Mouse (Mus musculus): ENCODE measurements around the gene Ltbp1. TPM values are rescaled to one million over a fixed set of nuclear protein-coding genes. Genes with fewer than 3 reads are reported as not detected.

Gene Ltbp1
- polyA plus RNA-seq, 1 experiment from 2014 or later: 8.5 TPM

DNA sequence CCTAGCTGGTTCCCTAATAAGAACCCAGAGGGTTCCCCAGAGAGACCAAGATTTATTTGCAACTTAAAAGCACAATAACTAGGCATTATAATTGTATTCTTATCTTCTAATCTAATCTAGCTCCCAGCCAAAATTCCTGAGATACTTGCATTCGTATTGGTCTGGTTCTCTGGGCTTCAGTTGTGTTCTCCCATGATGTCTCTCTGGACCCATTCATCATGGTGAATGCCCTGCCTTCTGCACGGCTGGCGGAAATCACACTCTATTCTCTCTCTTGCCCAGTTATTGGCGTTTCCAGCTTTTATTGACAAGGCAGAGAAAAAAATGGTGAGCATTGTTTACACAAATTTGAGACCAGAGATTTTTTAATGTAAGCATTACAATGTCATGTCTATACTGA lies 33.6 kb downstream of the Ltbp1 start:
- H3K4me2 ChIP-seq (replicated peaks; ENCODE audit: low read depth): no peak overlapping the region
- H3K9ac ChIP-seq (ENCODE audit: low read depth, low read length): no peak overlapping the region
- H3K4me3 ChIP-seq (ENCODE audit: low read depth, low read length): no peak overlapping the region
- H3K36me3 ChIP-seq (ENCODE audit: control insufficient read depth, insufficient read depth): no peaks in the 10 kb centered on the region
- TF ChIP-seq CTCF (IDR thresholded peaks at IDR 0.05; ENCODE audit: low read depth): no peak
- H3K27me3 ChIP-seq (replicated peaks; ENCODE audit: control insufficient read depth, insufficient read depth, low read length): no peaks in the 10 kb centered on the region
- 76% methylated on average over 4 of the region's 4 CpGs for WGBS
- no peak for ATAC-seq
- no peak overlapping the region for H3K27ac ChIP-seq (ENCODE audit: low read depth, low read length)
- no peaks in the 10 kb centered on the region for H3K4me1 ChIP-seq (replicated peaks; ENCODE audit: control insufficient read depth, insufficient read depth, low read length)
- no peaks in the 10 kb centered on the region for H3K9me3 ChIP-seq (ENCODE audit: control insufficient read depth)

DNA sequence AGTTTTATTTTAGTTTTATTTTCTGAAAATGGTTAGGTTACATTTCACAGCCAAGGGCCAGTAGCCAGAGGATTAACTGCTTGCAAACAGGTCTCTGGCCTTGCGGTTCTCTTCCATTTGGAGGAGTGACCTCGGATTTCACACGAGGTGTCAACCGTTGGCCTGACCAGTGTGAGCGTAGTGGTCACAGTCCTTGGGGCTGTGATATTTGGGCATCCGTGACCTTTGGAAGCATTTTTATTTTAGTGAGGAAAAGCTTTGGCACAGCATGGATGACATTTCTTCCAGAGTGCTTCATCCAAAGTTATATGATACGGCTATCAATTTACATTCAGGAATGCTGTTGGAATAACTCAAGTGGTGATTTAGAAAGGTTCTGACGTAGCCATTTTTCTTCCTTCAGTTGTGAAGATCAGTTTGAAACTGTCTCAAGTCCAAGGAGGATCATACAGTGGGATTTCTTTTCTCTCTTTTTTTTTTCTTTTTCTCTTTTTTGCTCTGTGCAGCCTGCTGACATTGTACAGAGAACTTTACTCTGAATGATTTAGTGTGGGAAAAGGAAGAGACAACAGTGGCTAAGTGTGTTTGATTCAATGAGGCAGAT lies 44.1 kb downstream of the Ltbp1 start:
- Histone ChIP-seq H3K4me2 (replicated peaks; ENCODE audit: low read depth) (no peak overlapping the region), H3K9ac (ENCODE audit: low read depth, low read length) (no peak overlapping the region), H3K4me3 (ENCODE audit: low read depth, low read length) (no peak overlapping the region), H3K27ac (ENCODE audit: low read depth, low read length) (no peak overlapping the region), H3K9me3 (ENCODE audit: control insufficient read depth) (no peaks in the 10 kb centered on the region; the same call in 1 of the 2 replicates), H3K4me1 (replicated peaks; ENCODE audit: control insufficient read depth, insufficient read depth, low read length) (no peaks in the 10 kb centered on the region), H3K27me3 (replicated peaks; ENCODE audit: control insufficient read depth, insufficient read depth, low read length) (no peaks in the 10 kb centered on the region), H3K36me3 (ENCODE audit: control insufficient read depth, insufficient read depth) (no peaks in the 10 kb centered on the region)
- 72% methylated on average over 8 of the region's 8 CpGs for WGBS
- no peak for TF ChIP-seq CTCF (IDR thresholded peaks at IDR 0.05; ENCODE audit: low read depth)
- ATAC-seq: no peak

DNA sequence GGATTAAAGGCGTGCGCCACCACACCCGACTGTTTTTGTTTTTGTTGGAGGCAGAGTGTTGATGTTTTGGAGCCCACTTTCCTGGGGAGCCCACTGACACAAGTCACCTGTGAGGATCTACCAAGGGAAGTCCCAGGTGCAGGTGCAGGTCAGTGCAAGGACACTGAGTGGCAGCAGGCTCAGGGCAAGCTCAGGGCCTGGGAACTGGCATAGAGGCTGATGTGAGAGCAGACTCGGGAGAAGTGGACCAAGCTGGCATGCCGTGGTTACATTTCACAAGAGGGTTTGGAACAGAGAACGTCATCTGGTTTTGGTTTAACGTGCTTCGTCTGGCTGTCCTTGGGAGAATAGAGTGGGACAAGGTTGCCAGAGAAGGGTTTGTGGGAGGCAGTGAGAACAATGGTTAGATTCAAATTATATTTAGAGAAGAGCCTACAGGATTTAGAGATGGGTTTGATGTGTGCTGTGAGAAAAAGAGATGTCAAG lies 46.1 kb downstream of the Ltbp1 start:
- no peak overlapping the region for H3K9ac ChIP-seq (ENCODE audit: low read depth, low read length)
- no peaks in the 10 kb centered on the region for H3K9me3 ChIP-seq (ENCODE audit: control insufficient read depth)
- 92% methylated on average over 8 of the region's 8 CpGs for WGBS
- no peaks in the 10 kb centered on the region for H3K36me3 ChIP-seq (ENCODE audit: control insufficient read depth, insufficient read depth)
- no peak for ATAC-seq
- no peaks in the 10 kb centered on the region for H3K27me3 ChIP-seq (replicated peaks; ENCODE audit: control insufficient read depth, insufficient read depth, low read length)
- no peak overlapping the region for H3K27ac ChIP-seq (ENCODE audit: low read depth, low read length)
- no peak overlapping the region for H3K4me2 ChIP-seq (replicated peaks; ENCODE audit: low read depth)
- H3K4me1 ChIP-seq (replicated peaks; ENCODE audit: control insufficient read depth, insufficient read depth, low read length): no peaks in the 10 kb centered on the region
- no peak overlapping the region for H3K4me3 ChIP-seq (ENCODE audit: low read depth, low read length)
- TF ChIP-seq CTCF (IDR thresholded peaks at IDR 0.05; ENCODE audit: low read depth): no peak

DNA sequence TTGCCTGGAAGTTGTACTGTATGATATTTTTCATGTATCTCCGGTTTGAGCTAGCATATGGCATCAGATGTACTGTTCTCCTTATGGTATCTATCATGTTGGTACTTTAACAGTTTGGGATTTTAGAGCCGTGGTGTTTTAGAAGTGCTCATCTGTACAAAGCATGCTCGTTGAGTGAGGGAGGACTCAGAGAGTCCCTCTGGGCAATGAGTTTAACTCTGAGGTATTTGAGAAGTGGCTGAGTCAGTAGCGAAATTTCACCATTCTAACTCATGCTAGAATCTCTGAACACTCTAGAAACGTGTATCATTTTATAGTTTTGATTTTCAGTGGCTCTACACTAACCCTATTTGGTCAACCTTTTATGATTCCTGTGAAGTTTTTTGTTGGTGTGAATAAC lies 49.9 kb downstream of the Ltbp1 start:
- Histone ChIP-seq H3K9me3 (ENCODE audit: control insufficient read depth) (no peaks in the 10 kb centered on the region), H3K4me2 (replicated peaks; ENCODE audit: low read depth) (no peak overlapping the region), H3K4me1 (replicated peaks; ENCODE audit: control insufficient read depth, insufficient read depth, low read length) (no peaks in the 10 kb centered on the region), H3K27me3 (replicated peaks; ENCODE audit: control insufficient read depth, insufficient read depth, low read length) (no peaks in the 10 kb centered on the region), H3K27ac (ENCODE audit: low read depth, low read length) (no peak overlapping the region), H3K36me3 (ENCODE audit: control insufficient read depth, insufficient read depth) (no peaks in the 10 kb centered on the region), H3K9ac (ENCODE audit: low read depth, low read length) (no peak overlapping the region), H3K4me3 (ENCODE audit: low read depth, low read length) (no peak overlapping the region)
- WGBS: 70% methylated on average over 5 of the region's 5 CpGs
- TF ChIP-seq CTCF (IDR thresholded peaks at IDR 0.05; ENCODE audit: low read depth): no peak
- ATAC-seq: no peak

DNA sequence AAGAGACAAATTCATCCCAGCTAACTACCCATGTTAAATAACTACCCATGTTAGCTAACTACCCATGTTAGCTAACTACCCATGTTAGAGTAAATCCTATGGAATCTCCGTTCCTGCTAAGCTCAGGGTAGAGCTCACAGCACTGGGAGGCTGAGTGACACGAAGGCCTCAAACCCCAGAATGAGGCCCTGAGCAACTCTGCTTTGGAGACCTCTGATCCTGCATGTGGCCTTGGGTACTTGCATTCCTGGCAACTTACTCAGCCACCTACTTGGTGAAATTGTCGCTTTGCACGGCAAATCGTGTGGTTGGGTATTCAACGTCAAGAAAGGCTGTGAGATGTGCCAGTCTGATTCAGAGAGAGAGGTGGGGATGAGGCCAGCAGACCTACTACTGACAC lies 50.6 kb downstream of the Ltbp1 start:
- no peak overlapping the region for H3K27ac ChIP-seq (ENCODE audit: low read depth, low read length)
- no peak overlapping the region for H3K9ac ChIP-seq (ENCODE audit: low read depth, low read length)
- ATAC-seq: no peak
- no peak overlapping the region for H3K4me3 ChIP-seq (ENCODE audit: low read depth, low read length)
- H3K9me3 ChIP-seq (ENCODE audit: control insufficient read depth): no peaks in the 10 kb centered on the region
- H3K27me3 ChIP-seq (replicated peaks; ENCODE audit: control insufficient read depth, insufficient read depth, low read length): no peaks in the 10 kb centered on the region
- no peaks in the 10 kb centered on the region for H3K36me3 ChIP-seq (ENCODE audit: control insufficient read depth, insufficient read depth)
- no peak for TF ChIP-seq CTCF (IDR thresholded peaks at IDR 0.05; ENCODE audit: low read depth)
- 89% methylated on average over 6 of the region's 6 CpGs for WGBS
- no peak overlapping the region for H3K4me2 ChIP-seq (replicated peaks; ENCODE audit: low read depth)
- no peaks in the 10 kb centered on the region for H3K4me1 ChIP-seq (replicated peaks; ENCODE audit: control insufficient read depth, insufficient read depth, low read length)

DNA sequence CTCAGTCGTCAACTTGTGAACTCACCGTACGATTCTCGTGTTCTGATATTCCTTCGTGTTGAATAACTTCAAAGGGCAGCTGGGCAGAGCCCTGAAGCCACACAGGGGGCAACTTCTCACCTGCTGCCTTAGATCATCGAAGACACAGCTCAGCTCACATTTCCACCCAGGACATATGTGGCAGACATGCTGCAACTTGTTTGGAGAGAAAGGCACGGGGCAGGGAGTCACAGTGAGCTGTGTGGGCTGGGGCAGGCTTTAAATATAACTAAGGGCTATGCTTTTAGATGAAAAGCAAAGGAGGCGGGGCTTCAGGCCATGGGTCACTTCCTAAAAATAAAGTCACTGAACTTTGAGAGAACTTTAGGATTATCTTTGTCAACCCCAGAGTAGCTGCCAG lies 51.3 kb downstream of the Ltbp1 start:
- Histone ChIP-seq H3K9ac (ENCODE audit: low read depth, low read length) (no peak overlapping the region), H3K27ac (ENCODE audit: low read depth, low read length) (no peak overlapping the region), H3K4me3 (ENCODE audit: low read depth, low read length) (no peak overlapping the region), H3K36me3 (ENCODE audit: control insufficient read depth, insufficient read depth) (no peaks in the 10 kb centered on the region), H3K4me1 (replicated peaks; ENCODE audit: control insufficient read depth, insufficient read depth, low read length) (no peaks in the 10 kb centered on the region), H3K4me2 (replicated peaks; ENCODE audit: low read depth) (no peak overlapping the region), H3K9me3 (ENCODE audit: control insufficient read depth) (no peaks in the 10 kb centered on the region), H3K27me3 (replicated peaks; ENCODE audit: control insufficient read depth, insufficient read depth, low read length) (no peaks in the 10 kb centered on the region)
- 71% methylated on average over 8 of the region's 8 CpGs for WGBS
- TF ChIP-seq CTCF (IDR thresholded peaks at IDR 0.05; ENCODE audit: low read depth): no peak
- no peak for ATAC-seq

DNA sequence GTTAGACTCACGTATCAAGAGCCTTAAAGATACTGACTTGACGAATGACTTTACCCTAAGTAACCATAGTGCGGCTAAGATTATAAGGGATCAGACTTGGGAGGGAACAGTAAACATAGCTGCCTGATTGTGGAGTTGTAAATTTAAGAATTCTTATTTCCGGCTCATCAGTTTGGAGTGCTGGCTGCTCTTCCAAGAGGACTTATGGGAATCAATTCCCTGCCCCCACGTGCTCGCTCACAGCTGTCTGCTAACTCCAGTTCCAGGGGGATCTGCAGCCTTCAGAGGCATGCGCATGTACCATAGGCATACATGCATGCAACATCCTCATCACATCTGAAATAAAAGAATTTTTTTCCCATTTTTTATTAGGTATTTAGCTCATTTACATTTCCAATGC lies 61.0 kb downstream of the Ltbp1 start:
- no peak overlapping the region for H3K4me2 ChIP-seq (replicated peaks; ENCODE audit: low read depth)
- no peaks in the 10 kb centered on the region for H3K9me3 ChIP-seq (ENCODE audit: control insufficient read depth)
- H3K36me3 ChIP-seq (ENCODE audit: control insufficient read depth, insufficient read depth): no peaks in the 10 kb centered on the region
- H3K27me3 ChIP-seq (replicated peaks; ENCODE audit: control insufficient read depth, insufficient read depth, low read length): no peaks in the 10 kb centered on the region
- H3K27ac ChIP-seq (ENCODE audit: low read depth, low read length): no peak overlapping the region
- no peak overlapping the region for H3K9ac ChIP-seq (ENCODE audit: low read depth, low read length)
- ATAC-seq: no peak
- 41% methylated on average over 7 of the region's 7 CpGs for WGBS
- no peaks in the 10 kb centered on the region for H3K4me1 ChIP-seq (replicated peaks; ENCODE audit: control insufficient read depth, insufficient read depth, low read length)
- TF ChIP-seq CTCF (IDR thresholded peaks at IDR 0.05; ENCODE audit: low read depth): no peak
- no peak overlapping the region for H3K4me3 ChIP-seq (ENCODE audit: low read depth, low read length)
